Comparison of ENCODE assay signal across 13 mouse cellular contexts in genomic region chrX:71149441-71150050, GRCm38 (mm10).
A peak's percentile ranks its signal among the peaks of the same experiment; 100 is the strongest.
DNase-seq lines count a peak whose midpoint lies in the region; ATAC-seq lines count a peak whose summit lies in the region.
"Had no signal": no experiment of that assay in that cellular context is flagged by ENCODE, and none has a peak within 500 bp of the region (broad histone marks: within the 10 kb centered on the region; RNA-seq: fewer than 3 reads in every experiment).

No protein-coding gene starts in this region.

- H3K27ac ChIP-seq in heart, embryonic 11.5 days (ENCODE audit: low read depth, low read length): no peak overlapping the region
- 0 out of 2 replicates have a peak overlapping the region, but pooled peaks have one; percentile 23 for H3K27ac ChIP-seq in lung, embryonic 16.5 days (ENCODE audit: low read length)
- H3K27ac ChIP-seq: hindbrain, postnatal 0 days; kidney, embryonic 15.5 days; liver, embryonic 15.5 days had no signal

- H3K9ac ChIP-seq in heart, embryonic 11.5 days (ENCODE audit: low read depth, low read length): no peak overlapping the region
- H3K9ac ChIP-seq in lung, embryonic 16.5 days (ENCODE audit: low read length): no peak overlapping the region
- H3K9ac ChIP-seq: kidney, embryonic 15.5 days; liver, embryonic 15.5 days had no signal

- H3K4me2 ChIP-seq in heart, embryonic 11.5 days: no peak overlapping the region
- no peak overlapping the region for H3K4me2 ChIP-seq in lung, embryonic 16.5 days (ENCODE audit: low read depth, low read length)
- H3K4me2 ChIP-seq: kidney, embryonic 15.5 days; liver, embryonic 15.5 days; midbrain, embryonic 11.5 days had no signal

- peaks cover 5% of the 10 kb centered on the region for H3K27me3 ChIP-seq in heart, embryonic 11.5 days (ENCODE audit: control insufficient read depth, insufficient read depth, low read length)
- no peaks in the 10 kb centered on the region for H3K27me3 ChIP-seq in lung, embryonic 16.5 days (ENCODE audit: control insufficient read depth, insufficient read depth, low read depth, low read length)

- ATAC-seq in heart, embryonic 11.5 days (replicated peaks; ENCODE audit: insufficient number of reproducible peaks, low FRiP score, low TSS enrichment): no peak
- peak; percentile 56 for ATAC-seq in common myeloid progenitor, adult 5-6 weeks (replicated peaks; ENCODE audit: low read depth, poor library complexity, severe bottlenecking)
- ATAC-seq in lung, embryonic 16.5 days (ENCODE audit: low read depth): peak; percentile 47; the same call in 1 of the 2 replicates
- ATAC-seq: activated CD4-positive, CD25-positive, alpha-beta regulatory T cell, adult 4 months had no signal

- 47% methylated on average over 1 of the region's 1 CpGs for WGBS in heart, embryonic 11.5 days (ENCODE audit: insufficient replicate concordance)
- WGBS in lung, embryonic 16.5 days: 47% methylated on average over 1 of the region's 1 CpGs

- H3K9me3 ChIP-seq in heart, embryonic 11.5 days (replicated peaks; ENCODE audit: control insufficient read depth, low read length): no peaks in the 10 kb centered on the region
- H3K9me3 ChIP-seq in lung, embryonic 16.5 days (ENCODE audit: control insufficient read depth, low read length): no peaks in the 10 kb centered on the region
- H3K9me3 ChIP-seq: kidney, embryonic 15.5 days; liver, embryonic 15.5 days had no signal

- H3K4me3 ChIP-seq in heart, embryonic 11.5 days (ENCODE audit: low read depth, low read length): no peak overlapping the region
- no peak overlapping the region for H3K4me3 ChIP-seq in lung, embryonic 16.5 days (ENCODE audit: low read length)
- H3K4me3 ChIP-seq: kidney, embryonic 15.5 days; liver, embryonic 15.5 days had no signal

- H3K4me1 ChIP-seq in heart, embryonic 11.5 days (ENCODE audit: control insufficient read depth, insufficient read depth, low read length): no peaks in the 10 kb centered on the region
- no peaks in the 10 kb centered on the region for H3K4me1 ChIP-seq in lung, embryonic 16.5 days (replicated peaks; ENCODE audit: control insufficient read depth, insufficient read depth, low read length)
- H3K4me1 ChIP-seq: kidney, embryonic 15.5 days; liver, embryonic 15.5 days had no signal

- peak; percentile 13 for DNase-seq in heart, adult 8-10 months (ENCODE audit: low spot score)
- DNase-seq in R1 (ENCODE audit: low read depth, low spot score): peak; percentile 2
- DNase-seq in ovary, postnatal 14 days (ENCODE audit: low spot score): no peak
- no peak for DNase-seq in layer of hippocampus, adult 11-12 months (ENCODE audit: low spot score)
- DNase-seq: cerebellum, adult 9-10 months had no signal

- no peaks in the 10 kb centered on the region for H3K36me3 ChIP-seq in heart, embryonic 11.5 days (ENCODE audit: control insufficient read depth, insufficient read depth, low read length)
- H3K36me3 ChIP-seq in lung, embryonic 16.5 days (ENCODE audit: control insufficient read depth, insufficient read depth, low read length): no peaks in the 10 kb centered on the region
- H3K36me3 ChIP-seq: kidney, embryonic 15.5 days; liver, embryonic 15.5 days had no signal

Comparison
In these comparisons a context has a peak if more than half of its experiments do, and no peak if none do; other contexts are left out.
1. DNase-seq: peak in heart, adult 8-10 months (single experiment) and R1 (single experiment); none in ovary, postnatal 14 days (single experiment) and layer of hippocampus, adult 11-12 months (single experiment).